Comparison of ENCODE assay signal across 16 mouse cellular contexts in genomic region chr1:192259146-192259545, GRCm38 (mm10).
"Had no signal": no experiment of that assay in that cellular context is flagged by ENCODE, and none has a peak within 500 bp of the region (broad histone marks: within the 10 kb centered on the region; RNA-seq: fewer than 3 reads in every experiment).

No protein-coding gene starts in this region.

- H3K4me3 ChIP-seq: neural tube, embryonic 13.5 days; neural tube, embryonic 15.5 days; stomach, embryonic 15.5 days had no signal

- H3K4me1 ChIP-seq: neural tube, embryonic 13.5 days; neural tube, embryonic 15.5 days; stomach, embryonic 15.5 days had no signal

- H3K36me3 ChIP-seq: neural tube, embryonic 13.5 days; neural tube, embryonic 15.5 days; stomach, embryonic 15.5 days had no signal

- DNase-seq: retina, postnatal 1 day; right cerebral cortex, adult 18-20 months; right cerebral cortex, postnatal 14 days; right cerebral cortex, postnatal 25 days; right cerebral cortex, postnatal 4 days; spleen, adult 18-20 months; thymus, adult 18-20 months; thymus, adult 2 months; thymus, postnatal 14 days; thymus, postnatal 25 days; thymus, postnatal 36 days; thymus, postnatal 4 days had no signal

- H3K27me3 ChIP-seq: neural tube, embryonic 13.5 days; neural tube, embryonic 15.5 days; stomach, embryonic 15.5 days had no signal

- H3K9me3 ChIP-seq: neural tube, embryonic 13.5 days; neural tube, embryonic 15.5 days; stomach, embryonic 15.5 days had no signal

- H3K27ac ChIP-seq: neural tube, embryonic 13.5 days; neural tube, embryonic 15.5 days; stomach, embryonic 15.5 days; stomach, postnatal 0 days had no signal
